Mouse (Mus musculus): ENCODE measurements around the gene Susd1. TPM values are rescaled to one million over a fixed set of nuclear protein-coding genes. Genes with fewer than 3 reads are reported as not detected.
A peak's percentile ranks its signal among the peaks of the same experiment; 100 is the strongest.

The Susd1 gene
- 1.4 and 2.0 TPM in 2 replicates for polyA plus RNA-seq (2015; fragmentation: Nextera tagmentation; extraction: Ambion mirVana)

- no peaks in the 10 kb centered on the region for H3K36me3 ChIP-seq
- under 1% methylated on average over 70 of the region's 75 CpGs for WGBS
Measured at GRCm38 (mm10) chr4:59437990-59438854, at the start of gene Susd1. Susd1 (minus strand) TSS chr4:59438633.

DNA sequence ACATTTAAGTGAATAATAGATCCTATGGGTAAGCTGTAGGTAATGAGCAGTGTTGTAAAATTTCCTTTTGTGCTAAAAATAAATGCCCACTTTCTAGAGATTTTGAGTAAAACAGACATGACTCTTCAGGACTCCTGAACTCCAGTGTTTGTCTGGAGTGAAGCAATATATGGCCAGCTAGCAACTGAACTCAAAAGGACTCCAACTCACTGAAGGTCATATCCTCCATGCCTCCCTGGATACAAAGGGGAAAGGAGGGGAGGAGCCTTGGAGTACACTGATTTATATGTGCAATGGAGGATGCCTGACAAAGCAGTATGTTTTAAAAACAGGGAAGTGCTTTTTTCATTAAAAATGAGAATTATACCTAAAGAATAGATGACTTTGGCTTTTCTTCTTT, 32.9 kb upstream of the Susd1 start:
- Histone ChIP-seq H3K4me1 (replicated peaks) (no peaks in the 10 kb centered on the region), H3K4me3 (no peak overlapping the region), H3K36me3 (peaks cover 3% of the 10 kb centered on the region; the same call in 1 of the 2 replicates), H3K4me2 (no peak overlapping the region), H3K9ac (no peak overlapping the region), H3K9me3 (no peaks in the 10 kb centered on the region), H3K27me3 (no peaks in the 10 kb centered on the region), H3K27ac (replicated peaks) (no peak overlapping the region)
- no peak for ATAC-seq (ENCODE audit: low read depth)

More at GRCm38 (mm10) chr4:59437990-59438854, at the start of gene Susd1:
- Histone ChIP-seq H3K4me3 (peak within 1 kb of the TSS; percentile 71), H3K9ac (peak within 1 kb of the TSS; percentile 83), H3K4me1 (replicated peaks) (peaks cover 13% of the 10 kb centered on the region), H3K27ac (replicated peaks) (no peak within 1 kb of the TSS; the same call in 1 of the 2 replicates), H3K4me2 (peak within 1 kb of the TSS; percentile 100), H3K27me3 (peaks cover 43% of the 10 kb centered on the region), H3K9me3 (no peaks in the 10 kb centered on the region)
- ATAC-seq (ENCODE audit: low read depth), result peak; percentile 91

DNA sequence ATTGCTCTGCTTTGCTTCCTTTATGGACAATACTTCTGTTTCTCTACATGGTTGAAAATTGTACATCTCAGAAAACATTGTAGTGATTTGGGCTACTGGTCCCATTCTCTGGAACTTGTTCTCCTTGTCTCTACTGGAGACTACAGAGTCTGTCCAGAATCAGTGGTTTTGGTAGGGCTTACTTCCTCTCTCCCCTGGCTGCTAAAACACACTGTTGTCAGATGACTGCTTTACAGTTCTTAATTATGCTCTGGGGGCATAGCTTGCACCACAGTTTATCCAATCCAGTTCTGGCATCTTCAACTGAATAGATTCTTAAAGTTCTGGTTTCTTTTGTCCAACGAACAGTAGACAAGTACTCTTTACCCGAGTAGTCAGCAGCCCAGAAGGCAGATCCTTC, 27.0 kb upstream of the Susd1 start:
- Histone ChIP-seq H3K27me3 (no peaks in the 10 kb centered on the region), H3K4me3 (no peak overlapping the region), H3K27ac (replicated peaks) (no peak overlapping the region), H3K36me3 (no peaks in the 10 kb centered on the region), H3K9ac (no peak overlapping the region), H3K4me2 (no peak overlapping the region), H3K9me3 (no peaks in the 10 kb centered on the region), H3K4me1 (replicated peaks) (no peaks in the 10 kb centered on the region)
- ATAC-seq (ENCODE audit: low read depth), result no peak
- WGBS, result 68% methylated on average over 2 of the region's 2 CpGs

- no peak overlapping the region for H3K9ac ChIP-seq
- H3K9me3 ChIP-seq, result no peaks in the 10 kb centered on the region
- no peak overlapping the region for H3K4me2 ChIP-seq
- no peaks in the 10 kb centered on the region for H3K4me1 ChIP-seq (replicated peaks)
- H3K36me3 ChIP-seq, result no peaks in the 10 kb centered on the region
- H3K27ac ChIP-seq (replicated peaks), result no peak overlapping the region
- no peak for ATAC-seq (ENCODE audit: low read depth)
- 83% methylated on average over 6 of the region's 6 CpGs for WGBS
- no peaks in the 10 kb centered on the region for H3K27me3 ChIP-seq
- H3K4me3 ChIP-seq, result no peak overlapping the region
Measured at GRCm38 (mm10) chr4:59464661-59465060, 26.2 kb upstream of the Susd1 start.

DNA sequence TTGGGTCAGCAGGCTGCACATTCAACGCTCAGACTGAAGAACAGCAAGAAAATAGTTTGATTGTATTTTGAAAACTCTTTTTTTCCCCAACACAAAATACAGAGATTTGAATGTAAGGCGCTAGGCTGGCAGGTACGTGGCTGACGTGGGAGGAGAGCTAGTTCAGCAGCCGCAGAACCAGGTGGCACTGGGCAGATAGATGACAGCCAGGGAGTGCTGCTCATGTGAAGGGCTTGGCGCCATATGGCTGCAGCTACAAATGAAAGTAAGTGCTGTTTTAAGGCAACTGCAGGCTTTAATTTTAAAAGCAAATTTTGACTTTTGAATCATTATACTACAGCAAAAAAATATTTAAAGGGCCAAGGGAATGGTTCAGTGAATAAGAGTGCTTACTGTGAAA, 24.1 kb upstream of the Susd1 start:
- no peak overlapping the region for H3K4me2 ChIP-seq
- H3K27ac ChIP-seq (replicated peaks), result no peak overlapping the region
- no peaks in the 10 kb centered on the region for H3K9me3 ChIP-seq
- no peak for ATAC-seq (ENCODE audit: low read depth)
- H3K36me3 ChIP-seq, result no peaks in the 10 kb centered on the region
- no peaks in the 10 kb centered on the region for H3K27me3 ChIP-seq
- WGBS, result 82% methylated on average over 6 of the region's 6 CpGs
- no peak overlapping the region for H3K9ac ChIP-seq
- H3K4me3 ChIP-seq, result no peak overlapping the region
- H3K4me1 ChIP-seq (replicated peaks), result no peaks in the 10 kb centered on the region

DNA sequence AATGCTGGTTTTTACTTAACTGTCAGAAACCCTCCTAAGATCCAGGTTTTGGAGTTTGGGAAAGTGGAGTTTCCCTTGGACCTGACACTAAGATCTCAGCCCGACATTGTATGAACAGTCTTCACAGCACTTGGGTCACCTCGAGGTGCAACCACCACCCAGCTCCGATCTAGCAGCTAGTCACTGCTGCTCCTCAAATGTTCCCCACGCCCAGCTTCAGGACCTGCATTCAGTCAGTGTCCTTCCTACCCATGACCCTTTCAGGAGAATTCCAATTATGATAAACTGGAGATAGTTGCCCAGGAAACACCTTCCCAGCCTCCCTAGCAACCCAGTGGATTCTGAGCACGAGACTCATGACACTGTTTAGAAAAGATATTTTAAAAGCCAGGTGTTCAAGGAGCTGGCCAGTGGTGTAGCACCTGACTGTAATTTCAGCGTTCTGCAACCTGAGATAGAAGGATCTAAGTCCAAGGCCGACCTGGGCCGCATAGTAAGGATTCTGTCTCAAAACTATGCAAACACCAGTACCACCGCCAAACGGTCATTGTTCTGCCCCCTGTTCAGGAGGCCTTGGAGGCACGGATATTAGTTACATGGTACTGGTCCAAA, 22.8 kb upstream of the Susd1 start:
- 90% methylated on average over 11 of the region's 11 CpGs for WGBS
- Histone ChIP-seq H3K36me3 (no peaks in the 10 kb centered on the region), H3K9ac (no peak overlapping the region), H3K4me1 (replicated peaks) (no peaks in the 10 kb centered on the region), H3K9me3 (no peaks in the 10 kb centered on the region), H3K4me2 (no peak overlapping the region), H3K27ac (replicated peaks) (no peak overlapping the region), H3K4me3 (no peak overlapping the region), H3K27me3 (no peaks in the 10 kb centered on the region)
- ATAC-seq (ENCODE audit: low read depth), result no peak

GRCm38 (mm10) chr4:59459216-59459955, 21.0 kb upstream of the Susd1 start:
- Histone ChIP-seq H3K4me3 (no peak overlapping the region), H3K9ac (no peak overlapping the region), H3K36me3 (no peaks in the 10 kb centered on the region), H3K4me2 (no peak overlapping the region), H3K9me3 (no peaks in the 10 kb centered on the region), H3K4me1 (replicated peaks) (no peaks in the 10 kb centered on the region), H3K27ac (replicated peaks) (no peak overlapping the region), H3K27me3 (no peaks in the 10 kb centered on the region)
- WGBS, result 82% methylated on average over 13 of the region's 13 CpGs
- no peak for ATAC-seq (ENCODE audit: low read depth)

DNA sequence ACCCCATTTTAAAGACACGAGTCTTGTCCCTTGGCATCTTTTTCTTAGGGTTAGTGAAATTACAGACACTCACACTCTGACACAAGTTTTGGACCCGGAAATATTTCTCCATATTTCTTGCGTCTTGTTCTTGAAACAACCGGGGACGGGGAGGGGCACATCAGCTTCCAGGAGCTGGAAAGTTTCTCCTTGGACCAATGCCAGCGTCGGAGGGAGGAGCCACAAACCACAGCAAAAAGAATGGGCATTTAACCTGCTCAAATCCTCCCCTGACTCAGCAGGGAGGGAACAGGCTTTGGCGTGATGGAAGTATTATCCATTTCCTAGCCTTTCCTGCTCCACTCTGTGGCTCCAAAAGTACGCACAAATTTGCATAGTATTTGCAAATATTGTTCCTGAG, 19.5 kb upstream of the Susd1 start:
- Histone ChIP-seq H3K9me3 (no peaks in the 10 kb centered on the region), H3K4me3 (no peak overlapping the region), H3K27ac (replicated peaks) (no peak overlapping the region), H3K4me2 (no peak overlapping the region), H3K4me1 (replicated peaks) (no peaks in the 10 kb centered on the region), H3K9ac (no peak overlapping the region), H3K36me3 (no peaks in the 10 kb centered on the region), H3K27me3 (no peaks in the 10 kb centered on the region)
- 50% methylated on average over 9 of the region's 9 CpGs for WGBS
- no peak for ATAC-seq (ENCODE audit: low read depth)

GRCm38 (mm10) chr4:59457091-59457490, 18.7 kb upstream of the Susd1 start:
- H3K9me3 ChIP-seq, result no peaks in the 10 kb centered on the region
- no peaks in the 10 kb centered on the region for H3K36me3 ChIP-seq
- H3K4me3 ChIP-seq, result no peak overlapping the region
- WGBS, result 92% methylated on average over 5 of the region's 5 CpGs
- no peak overlapping the region for H3K27ac ChIP-seq (replicated peaks)
- no peak overlapping the region for H3K4me2 ChIP-seq
- H3K4me1 ChIP-seq (replicated peaks), result no peaks in the 10 kb centered on the region
- H3K9ac ChIP-seq, result no peak overlapping the region
- no peaks in the 10 kb centered on the region for H3K27me3 ChIP-seq
- ATAC-seq (ENCODE audit: low read depth), result no peak

DNA sequence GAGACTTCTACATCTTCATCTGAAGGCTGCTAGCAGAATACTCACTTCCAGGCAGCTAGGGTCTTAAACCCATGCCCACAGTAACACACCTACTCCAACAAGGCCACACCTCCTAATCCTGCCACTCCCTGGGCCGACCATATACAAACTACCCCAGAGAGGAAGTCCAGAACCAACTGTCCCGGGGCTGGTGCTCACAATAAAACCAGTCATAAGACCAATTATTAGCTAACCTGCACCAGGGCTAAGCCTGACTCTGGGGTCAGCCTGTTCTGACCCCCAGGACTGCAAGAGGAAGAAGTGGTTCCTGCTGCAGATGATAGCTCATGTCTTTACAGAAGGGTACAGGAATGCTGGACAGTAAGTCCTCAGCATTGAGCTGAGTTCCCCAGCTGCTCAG, 17.0 kb upstream of the Susd1 start:
- Histone ChIP-seq H3K36me3 (no peaks in the 10 kb centered on the region), H3K4me1 (replicated peaks) (no peaks in the 10 kb centered on the region), H3K27ac (replicated peaks) (no peak overlapping the region), H3K4me3 (no peak overlapping the region), H3K4me2 (no peak overlapping the region), H3K9ac (no peak overlapping the region), H3K27me3 (no peaks in the 10 kb centered on the region), H3K9me3 (no peaks in the 10 kb centered on the region)
- no peak for ATAC-seq (ENCODE audit: low read depth)
- 85% methylated on average over 2 of the region's 2 CpGs for whole genome bisulfite sequencing

DNA sequence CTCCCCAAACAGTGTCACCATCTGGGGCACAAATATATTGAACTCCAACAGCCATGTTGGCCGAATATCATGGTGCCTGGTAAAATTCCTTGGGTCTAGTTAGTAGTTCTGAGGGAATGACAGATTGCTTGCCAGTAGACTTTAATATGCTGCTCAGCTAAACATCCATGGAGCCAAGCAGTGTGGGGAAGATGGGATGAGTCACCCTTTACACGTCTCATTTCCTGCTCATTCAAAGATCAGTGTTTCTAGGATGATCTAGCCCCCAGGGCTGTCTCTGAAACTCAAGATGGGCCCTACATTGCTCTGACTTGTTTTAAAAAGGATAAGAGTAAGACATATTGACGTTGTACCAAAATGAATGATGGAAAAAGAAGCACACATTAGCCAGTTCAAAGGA, 15.6 kb upstream of the Susd1 start:
- Histone ChIP-seq H3K27me3 (no peaks in the 10 kb centered on the region), H3K36me3 (no peaks in the 10 kb centered on the region), H3K4me3 (no peak overlapping the region), H3K4me1 (replicated peaks) (no peaks in the 10 kb centered on the region), H3K9me3 (no peaks in the 10 kb centered on the region), H3K9ac (no peak overlapping the region), H3K4me2 (no peak overlapping the region), H3K27ac (replicated peaks) (no peak overlapping the region)
- 79% methylated on average over 3 of the region's 3 CpGs for WGBS
- no peak for ATAC-seq (ENCODE audit: low read depth)

DNA sequence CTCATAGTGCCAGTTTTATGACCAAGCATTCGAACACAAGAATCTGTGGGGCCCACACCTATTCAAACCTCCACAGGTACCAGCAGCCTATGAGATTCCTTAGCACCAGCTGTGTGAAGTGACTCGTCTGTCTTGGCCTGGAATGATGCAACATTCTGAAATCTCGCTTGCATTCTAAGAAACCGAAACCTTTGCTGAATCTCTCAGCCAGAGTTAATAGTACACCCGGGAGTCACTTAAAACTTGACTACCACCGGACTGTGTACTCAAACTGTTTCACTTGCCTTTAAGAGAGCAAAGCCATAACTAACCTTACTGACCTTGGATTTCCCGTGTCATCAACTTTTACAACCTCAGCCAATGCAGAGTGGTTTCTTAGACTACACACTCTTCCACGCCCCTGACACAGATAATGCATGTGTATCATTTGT, 14.1 kb upstream of the Susd1 start:
- Histone ChIP-seq H3K9ac (no peak overlapping the region), H3K4me1 (replicated peaks) (no peaks in the 10 kb centered on the region), H3K27ac (replicated peaks) (no peak overlapping the region), H3K4me2 (no peak overlapping the region), H3K27me3 (no peaks in the 10 kb centered on the region), H3K4me3 (no peak overlapping the region), H3K9me3 (no peaks in the 10 kb centered on the region), H3K36me3 (no peaks in the 10 kb centered on the region)
- no peak for ATAC-seq (ENCODE audit: low read depth)
- WGBS, result 69% methylated on average over 8 of the region's 8 CpGs
